10 mouse cellular contexts compared by ENCODE assay signal in genomic region chr5:121215380-121216125, GRCm38 (mm10). TPM values are rescaled to one million over a fixed set of nuclear protein-coding genes. Genes with fewer than 3 reads are reported as not detected.
DNase-seq lines count a peak whose midpoint lies in the region; ATAC-seq and TF ChIP-seq lines count a peak whose summit lies in the region.
"Had no signal": no experiment of that assay in that cellular context is flagged by ENCODE, and none has a peak within 500 bp of the region (broad histone marks: within the 10 kb centered on the region; RNA-seq: fewer than 3 reads in every experiment).

No protein-coding gene starts in this region.

- ATAC-seq in heart, embryonic 11.5 days (replicated peaks; ENCODE audit: insufficient number of reproducible peaks, low FRiP score, low TSS enrichment): no peak
- ATAC-seq in Patski: no peak
- ATAC-seq in stomach, postnatal 0 days (ENCODE audit: low FRiP score, low TSS enrichment): no peak

- no peak overlapping the region for H3K9ac ChIP-seq in heart, embryonic 11.5 days (ENCODE audit: low read depth, low read length)
- no peak overlapping the region for H3K9ac ChIP-seq in stomach, postnatal 0 days (ENCODE audit: low read length)
- H3K9ac ChIP-seq: neural tube, embryonic 13.5 days had no signal

- POLR2A ChIA-PET in Patski (lab: Charles Lee): interaction anchor here (0.6 kb wide), 1 partner anchor 70 kb away, joined by 3 read pairs; no protein-coding TSS in a partner anchor

- no peak overlapping the region for H3K4me3 ChIP-seq in heart, embryonic 11.5 days (ENCODE audit: low read depth, low read length)
- H3K4me3 ChIP-seq in heart, embryonic 10.5 days: no peak overlapping the region
- H3K4me3 ChIP-seq in stomach, postnatal 0 days (ENCODE audit: low read depth, low read length): no peak overlapping the region
- H3K4me3 ChIP-seq: embryonic facial prominence, embryonic 13.5 days; neural tube, embryonic 13.5 days had no signal

- H3K27ac ChIP-seq in heart, embryonic 11.5 days (ENCODE audit: low read depth, low read length): no peak overlapping the region
- no peak overlapping the region for H3K27ac ChIP-seq in heart, embryonic 10.5 days
- H3K27ac ChIP-seq in stomach, postnatal 0 days (replicated peaks): no peak overlapping the region
- H3K27ac ChIP-seq: embryonic facial prominence, embryonic 13.5 days; neural tube, embryonic 13.5 days had no signal

- H3K4me2 ChIP-seq in heart, embryonic 11.5 days: no peak overlapping the region
- no peak overlapping the region for H3K4me2 ChIP-seq in stomach, postnatal 0 days (replicated peaks; ENCODE audit: low read depth)
- H3K4me2 ChIP-seq: embryonic facial prominence, embryonic 13.5 days; neural tube, embryonic 13.5 days had no signal

- in situ Hi-C loops in Patski (cut with MboI; ENCODE audit: low pct_unique_long_range_greater_than_20kb): loop anchor here (5.0 kb wide), 3 partner anchors 52 to 262 kb away; no protein-coding TSS in a partner anchor

- TF ChIP-seq CTCF in Patski (IDR thresholded peaks at IDR 0.05): peak; percentile 99
- peak; percentile 96 for TF ChIP-seq CTCF in stomach, postnatal 0 days (IDR thresholded peaks at IDR 0.05; ENCODE audit: low read depth)

- H3K9me3 ChIP-seq in heart, embryonic 11.5 days (replicated peaks; ENCODE audit: control insufficient read depth, low read length): no peaks in the 10 kb centered on the region
- H3K9me3 ChIP-seq in heart, embryonic 10.5 days: no peaks in the 10 kb centered on the region
- no peaks in the 10 kb centered on the region for H3K9me3 ChIP-seq in stomach, postnatal 0 days (ENCODE audit: control insufficient read depth, low read length)
- H3K9me3 ChIP-seq: neural tube, embryonic 13.5 days had no signal

- H3K4me1 ChIP-seq in heart, embryonic 11.5 days (ENCODE audit: control insufficient read depth, insufficient read depth, low read length): no peaks in the 10 kb centered on the region
- H3K4me1 ChIP-seq in heart, embryonic 10.5 days: peaks cover 8% of the 10 kb centered on the region; the same call in 1 of the 2 replicates
- no peaks in the 10 kb centered on the region for H3K4me1 ChIP-seq in stomach, postnatal 0 days (replicated peaks; ENCODE audit: control insufficient read depth, insufficient read depth)
- H3K4me1 ChIP-seq: neural tube, embryonic 13.5 days had no signal

- CTCF ChIA-PET in Patski (lab: Charles Lee): interaction anchor here (0.6 to 1.5 kb wide), 3 partner anchors 13 to 51 kb away, joined by 3 to 5 read pairs (median 3); no protein-coding TSS in a partner anchor

- intact Hi-C loops in left cerebral cortex, postnatal 10 days (cut with DNase I): loop anchor here (5.0 kb wide), 1 partner anchor 52 kb away; no protein-coding TSS in a partner anchor

- no peaks in the 10 kb centered on the region for H3K27me3 ChIP-seq in heart, embryonic 11.5 days (ENCODE audit: control insufficient read depth, insufficient read depth, low read length)
- no peaks in the 10 kb centered on the region for H3K27me3 ChIP-seq in Patski
- H3K27me3 ChIP-seq in heart, embryonic 10.5 days (ENCODE audit: insufficient read depth, poor library complexity, severe bottlenecking): no peaks in the 10 kb centered on the region
- no peaks in the 10 kb centered on the region for H3K27me3 ChIP-seq in stomach, postnatal 0 days (ENCODE audit: control insufficient read depth, insufficient read depth, low read length)
- H3K27me3 ChIP-seq: embryonic facial prominence, embryonic 13.5 days; neural tube, embryonic 13.5 days had no signal

- WGBS in heart, embryonic 11.5 days (ENCODE audit: insufficient replicate concordance): 38% methylated on average over 13 of the region's 13 CpGs
- 46% methylated on average over 13 of the region's 13 CpGs for WGBS in heart, embryonic 10.5 days
- 45% methylated on average over 13 of the region's 13 CpGs for WGBS in stomach, postnatal 0 days

- peaks cover 16% of the 10 kb centered on the region for H3K36me3 ChIP-seq in heart, embryonic 11.5 days (ENCODE audit: control insufficient read depth, insufficient read depth, low read length)
- peaks cover 26% of the 10 kb centered on the region for H3K36me3 ChIP-seq in heart, embryonic 10.5 days
- peaks cover 6% of the 10 kb centered on the region for H3K36me3 ChIP-seq in stomach, postnatal 0 days (ENCODE audit: control insufficient read depth, insufficient read depth, low read length)

- TF ChIP-seq EP300 in stomach, postnatal 0 days (optimal IDR thresholded peaks at IDR 0.05): no peak

- DNase-seq in heart, adult 9 months (ENCODE audit: low spot score in 2 of 2): peak; percentile 17 to 49
- DNase-seq in Patski (ENCODE audit: low read depth, low spot score): no peak
- DNase-seq in cerebellum, postnatal 36 days: peak; percentile 81 to 83
- peak; percentile 81 for DNase-seq in heart, embryonic 10.5 days (ENCODE audit: low spot score)
- DNase-seq in left cerebral cortex, postnatal 10 days (ENCODE audit: extremely low spot score in 1 of 2, low spot score in 2 of 2): peak; percentile 63 to 70
- peak; percentile 83 for DNase-seq in mesoderm, embryonic 11.5 days (ENCODE audit: low read depth, low spot score)
- DNase-seq in stomach, postnatal 0 days (ENCODE audit: low spot score): peak; percentile 76

RNA-seq across cellular contexts. Expression of gene Hectd4, which starts 4.5 kb away (rescaled TPM):
- polyA plus RNA-seq in heart, embryonic 11.5 days (2014; fragmentation: Nextera tagmentation; extraction: Ambion mirVana): 5.3 and 7.3 TPM in 2 replicates
- 13.7 TPM for polyA plus RNA-seq in Patski (2021)
- polyA plus RNA-seq in heart, embryonic 10.5 days (2016; fragmentation: Nextera tagmentation; extraction: Ambion mirVana): 3.9 and 4.8 TPM in 2 replicates
- 100 to 1,000 TPM; 222 to 247 TPM for total RNA-seq in left cerebral cortex, postnatal 10 days (2021)
- polyA plus RNA-seq in stomach, postnatal 0 days (2015; fragmentation: Nextera tagmentation; extraction: Ambion mirVana): 1.7 TPM in 2 replicates

RNA-seq across cellular contexts. Expression of gene Rpl6, which starts 11.3 kb away (rescaled TPM):
- 498 and 592 TPM in 2 replicates for polyA plus RNA-seq in heart, embryonic 11.5 days (2014; fragmentation: Nextera tagmentation; extraction: Ambion mirVana)
- 1,368 TPM for polyA plus RNA-seq in Patski (2021)
- 463 and 580 TPM in 2 replicates for polyA plus RNA-seq in heart, embryonic 10.5 days (2016; fragmentation: Nextera tagmentation; extraction: Ambion mirVana)
- 100 to 1,000 TPM; 499 to 506 TPM for total RNA-seq in left cerebral cortex, postnatal 10 days (2021)
- polyA plus RNA-seq in stomach, postnatal 0 days (2015; fragmentation: Nextera tagmentation; extraction: Ambion mirVana): 453 and 464 TPM in 2 replicates

RNA-seq across cellular contexts. Expression of gene Ptpn11, which starts 24.4 kb away (rescaled TPM):
- polyA plus RNA-seq in heart, embryonic 11.5 days (2014; fragmentation: Nextera tagmentation; extraction: Ambion mirVana): 23.7 and 33.8 TPM in 2 replicates
- 131 TPM for polyA plus RNA-seq in Patski (2021)
- 27.2 and 27.8 TPM in 2 replicates for polyA plus RNA-seq in heart, embryonic 10.5 days (2016; fragmentation: Nextera tagmentation; extraction: Ambion mirVana)
- total RNA-seq in left cerebral cortex, postnatal 10 days (2021): 10 to 100 TPM; 78.0 to 80.4 TPM
- 11.8 and 15.0 TPM in 2 replicates for polyA plus RNA-seq in stomach, postnatal 0 days (2015; fragmentation: Nextera tagmentation; extraction: Ambion mirVana)
